Mouse (Mus musculus) embryonic facial prominence, embryonic 11.5 days (tissue): Measurements from ENCODE around the gene Snap91. TPM values are rescaled to one million over a fixed set of nuclear protein-coding genes. Genes with fewer than 3 reads are reported as not detected.

ENCODE experiments used
- ATAC-seq: fragments of 200-750 bp; cut with Nextera tagmentation; replicated peaks from 2 replicates; pipeline ENCODE4 v1.8.0; 2017; ENCODE audit warnings: low read depth; ENCODE audit not compliant: insufficient number of reproducible peaks, low FRiP score, low TSS enrichment
- DNase-seq: peaks from one replicate; pipeline ENCODE4 v3.0.0-alpha.2; 2015; ENCODE audit warnings: low spot score
- H3K27ac ChIP-seq: fragments of 300-500 bp; sonication (generic); replicated peaks from 2 replicates; pipeline ENCODE4 v1.5.1; 2014; ENCODE audit warnings: mild to moderate bottlenecking, low read depth, low read length, control low read depth
- H3K27me3 ChIP-seq: fragments of 300-500 bp; sonication (generic); 2 replicates; pipeline ENCODE4 v1.6.1; 2014; ENCODE audit warnings: mild to moderate bottlenecking, low read length, moderate library complexity, mixed read lengths; ENCODE audit not compliant: control insufficient read depth, insufficient read depth
- H3K36me3 ChIP-seq: fragments of 300-500 bp; sonication (generic); replicated peaks from 2 replicates; pipeline ENCODE4 v1.6.1; 2014; ENCODE audit warnings: low read depth, mild to moderate bottlenecking, low read length, moderate library complexity, mixed read lengths; ENCODE audit not compliant: control insufficient read depth, insufficient read depth
- H3K4me1 ChIP-seq: fragments of 300-500 bp; sonication (generic); 2 replicates; pipeline ENCODE4 v1.6.1; 2014; ENCODE audit warnings: low read length, mixed read lengths; ENCODE audit not compliant: control insufficient read depth, insufficient read depth
- H3K4me2 ChIP-seq: fragments of 300-500 bp; sonication (generic); 2 replicates; pipeline ENCODE4 v1.6.1; 2014; ENCODE audit warnings: low read depth, mild to moderate bottlenecking, control low read depth, low read length, moderate library complexity
- H3K4me3 ChIP-seq: fragments of 300-500 bp; sonication (generic); 2 replicates; pipeline ENCODE4 v1.5.1; 2014; ENCODE audit warnings: low read depth, low read length, control low read depth
- H3K9ac ChIP-seq: fragments of 300-500 bp; sonication (generic); replicated peaks from 2 replicates; pipeline ENCODE4 v1.6.1; 2014; ENCODE audit warnings: mild to moderate bottlenecking, control low read depth, low read length
- H3K9me3 ChIP-seq: fragments of 300-500 bp; sonication (generic); replicated peaks from 2 replicates; pipeline ENCODE4 v1.6.1; 2016; ENCODE audit warnings: mild to moderate bottlenecking, low read length, inconsistent platforms, mixed read lengths; ENCODE audit not compliant: control insufficient read depth
- WGBS: fragments of 180-500 bp; shearing (Covaris S2); extraction: QIAGEN DNeasy Blood & Tissue Kit; methylation state at CpG from one replicate; pipeline ENCODE4 v1.1.7; 2014; 5-methylcytosine and 5-hydroxymethylcytosine counted together
- polyA plus RNA-seq: library from polyadenylated mRNA; unstranded; fragments of >200 nt; fragmentation: Nextera tagmentation; extraction: Ambion mirVana; gene quantifications from 2 replicates; pipeline ENCODE4 v1.2.1, GENCODE M21; 2014

Snap91 gene
- polyA plus RNA-seq, 1 experiment from 2014 or later = 5.7 TPM

DNA sequence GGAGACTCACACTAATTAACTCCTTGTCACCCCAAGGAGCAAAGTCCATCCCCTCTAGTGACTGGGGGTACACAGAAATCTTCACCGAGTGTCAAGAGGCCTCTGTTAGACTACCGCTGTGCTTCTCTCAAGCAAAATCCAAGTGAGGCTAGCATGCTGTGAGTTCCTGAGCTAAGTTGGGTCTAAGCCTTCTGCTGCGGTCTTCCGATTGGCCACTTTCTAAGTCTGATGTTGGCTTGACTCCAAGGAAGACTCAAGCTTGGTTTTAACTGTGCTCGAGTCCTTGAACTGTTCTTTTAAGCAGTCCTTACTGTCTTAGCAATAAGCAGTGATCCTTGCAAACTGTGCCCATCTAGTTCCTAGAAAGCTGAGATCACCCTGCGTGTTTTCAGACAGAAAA, 91.3 kb downstream of the Snap91 start:
- ATAC-seq (no peak), DNase-seq (no peak)
- H3K4me2 ChIP-seq = no peak overlapping the region
- no peaks in the 10 kb centered on the region for H3K27me3 ChIP-seq
- H3K27ac ChIP-seq = no peak overlapping the region
- H3K4me3 ChIP-seq = no peak overlapping the region
- no peaks in the 10 kb centered on the region for H3K9me3 ChIP-seq
- WGBS = 77% methylated on average over 6 of the region's 6 CpGs
- no peak overlapping the region for H3K9ac ChIP-seq
- H3K4me1 ChIP-seq = no peaks in the 10 kb centered on the region
- no peaks in the 10 kb centered on the region for H3K36me3 ChIP-seq

DNA sequence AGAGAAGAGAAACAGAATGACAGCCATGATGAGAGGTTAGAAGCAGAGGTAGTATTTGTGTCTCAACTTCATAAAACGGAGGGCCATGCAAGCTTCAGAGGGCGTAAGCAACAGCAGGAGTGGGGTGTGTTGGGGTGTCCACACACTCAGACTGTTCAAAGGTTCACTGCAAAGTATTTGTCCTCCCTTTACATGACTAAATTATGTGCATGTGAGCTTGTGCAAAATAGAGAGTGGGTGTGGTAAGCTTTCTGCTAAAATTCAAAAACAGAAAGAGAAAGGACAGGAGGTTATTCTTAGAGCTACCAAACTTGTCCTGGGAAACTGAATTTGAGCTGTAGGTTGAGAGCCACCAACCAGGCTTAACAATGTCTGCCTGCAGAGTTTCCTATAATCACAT, 97.6 kb downstream of the Snap91 start:
- no peaks in the 10 kb centered on the region for H3K4me1 ChIP-seq
- no peaks in the 10 kb centered on the region for H3K27me3 ChIP-seq
- DNase-seq = no peak
- H3K9me3 ChIP-seq = no peaks in the 10 kb centered on the region
- H3K4me2 ChIP-seq = no peak overlapping the region
- 95% methylated on average over 2 of the region's 2 CpGs for WGBS
- H3K4me3 ChIP-seq = no peak overlapping the region
- H3K27ac ChIP-seq = no peak overlapping the region
- no peaks in the 10 kb centered on the region for H3K36me3 ChIP-seq
- ATAC-seq = no peak
- H3K9ac ChIP-seq = no peak overlapping the region

GRCm38 (mm10) chr9:86781426-86781825, 99.0 kb downstream of the Snap91 start:
- 88% methylated on average over 4 of the region's 4 CpGs for WGBS
- Histone ChIP-seq H3K4me3 (no peak overlapping the region), H3K9me3 (no peaks in the 10 kb centered on the region), H3K4me1 (no peaks in the 10 kb centered on the region), H3K4me2 (no peak overlapping the region), H3K36me3 (no peaks in the 10 kb centered on the region), H3K9ac (no peak overlapping the region), H3K27ac (no peak overlapping the region), H3K27me3 (no peaks in the 10 kb centered on the region)
- DNase-seq (no peak), ATAC-seq (no peak)

- H3K27ac ChIP-seq = no peak overlapping the region
- no peak overlapping the region for H3K4me2 ChIP-seq
- H3K36me3 ChIP-seq = no peaks in the 10 kb centered on the region
- H3K4me1 ChIP-seq = no peaks in the 10 kb centered on the region
- no peak overlapping the region for H3K4me3 ChIP-seq
- no peak for DNase-seq
- H3K9me3 ChIP-seq = no peaks in the 10 kb centered on the region
- no peak for ATAC-seq
- WGBS = 71% methylated on average over 4 of the region's 4 CpGs
- no peaks in the 10 kb centered on the region for H3K27me3 ChIP-seq
- H3K9ac ChIP-seq = no peak overlapping the region
Observed at GRCm38 (mm10) chr9:86778212-86778611, 102.2 kb downstream of the Snap91 start.

DNA sequence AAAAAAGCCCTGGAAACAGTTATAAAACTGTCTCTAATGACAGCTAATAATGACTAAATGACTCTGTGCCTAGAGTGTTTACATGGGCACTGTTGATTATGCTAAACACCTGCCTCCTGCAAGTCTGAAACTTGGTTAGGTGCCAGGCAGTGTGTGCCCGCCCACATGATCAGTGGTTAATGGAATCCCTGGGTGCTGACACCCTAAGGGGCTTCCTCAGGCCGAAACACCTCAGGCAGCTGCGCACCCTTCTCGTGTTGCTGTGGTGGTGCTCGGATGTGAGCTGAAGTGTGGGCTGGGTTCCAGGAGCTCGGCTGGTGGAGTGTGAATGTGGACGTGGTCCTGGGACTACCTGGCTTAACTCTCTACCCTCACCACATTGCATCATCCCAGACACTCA, 103.1 kb downstream of the Snap91 start:
- no peak for DNase-seq
- no peak for ATAC-seq

GRCm38 (mm10) chr9:86775374-86775773, 105.1 kb downstream of the Snap91 start:
- Histone ChIP-seq H3K9me3 (no peaks in the 10 kb centered on the region), H3K4me2 (no peak overlapping the region), H3K4me3 (no peak overlapping the region), H3K36me3 (no peaks in the 10 kb centered on the region), H3K4me1 (no peaks in the 10 kb centered on the region), H3K27ac (no peak overlapping the region), H3K27me3 (no peaks in the 10 kb centered on the region), H3K9ac (no peak overlapping the region)
- no peak for ATAC-seq
- 93% methylated on average over 6 of the region's 6 CpGs for WGBS
- DNase-seq = no peak

More for the DNA sequence above, 103.1 kb downstream of the Snap91 start:
- Histone ChIP-seq H3K4me1 (no peaks in the 10 kb centered on the region), H3K27ac (no peak overlapping the region), H3K9me3 (no peaks in the 10 kb centered on the region), H3K4me2 (no peak overlapping the region), H3K27me3 (no peaks in the 10 kb centered on the region), H3K9ac (no peak overlapping the region), H3K36me3 (no peaks in the 10 kb centered on the region), H3K4me3 (no peak overlapping the region)
- 75% methylated on average over 7 of the region's 7 CpGs for WGBS

- no peaks in the 10 kb centered on the region for H3K36me3 ChIP-seq
- no peak overlapping the region for H3K9ac ChIP-seq
- H3K27ac ChIP-seq = no peak overlapping the region
- H3K4me1 ChIP-seq = no peaks in the 10 kb centered on the region
- H3K9me3 ChIP-seq = no peaks in the 10 kb centered on the region
- 83% methylated on average over 8 of the region's 8 CpGs for WGBS
- no peak for DNase-seq
- H3K27me3 ChIP-seq = no peaks in the 10 kb centered on the region
- H3K4me2 ChIP-seq = no peak overlapping the region
- no peak overlapping the region for H3K4me3 ChIP-seq
- ATAC-seq = no peak
Observed at GRCm38 (mm10) chr9:86773996-86774395, 106.5 kb downstream of the Snap91 start.

DNA sequence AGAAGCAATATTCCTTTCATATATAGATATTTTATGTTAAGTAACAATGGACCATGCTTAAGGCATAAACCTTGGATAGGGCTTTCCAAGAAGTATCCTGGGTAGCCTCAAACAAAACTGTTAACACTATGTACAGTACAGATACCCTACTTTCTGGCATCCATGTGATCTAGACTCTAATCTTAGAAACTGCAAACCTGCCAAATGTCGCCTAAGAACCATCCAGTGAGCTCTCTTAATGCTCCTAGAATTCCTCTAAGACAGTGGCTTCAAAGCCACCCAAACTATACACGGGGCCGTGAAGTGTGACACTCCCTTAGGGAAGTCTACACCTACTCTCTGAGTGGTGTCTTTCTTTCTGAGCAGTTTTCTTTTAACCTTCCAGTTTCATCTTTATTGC, 107.6 kb downstream of the Snap91 start:
- no peak overlapping the region for H3K9ac ChIP-seq
- WGBS = 77% methylated on average over 3 of the region's 3 CpGs
- H3K4me2 ChIP-seq = no peak overlapping the region
- ATAC-seq = no peak
- DNase-seq = no peak
- no peaks in the 10 kb centered on the region for H3K4me1 ChIP-seq
- no peak overlapping the region for H3K27ac ChIP-seq
- no peaks in the 10 kb centered on the region for H3K27me3 ChIP-seq
- H3K36me3 ChIP-seq = no peaks in the 10 kb centered on the region
- no peaks in the 10 kb centered on the region for H3K9me3 ChIP-seq
- H3K4me3 ChIP-seq = no peak overlapping the region
